Mouse (Mus musculus): Measurements from ENCODE around the gene Cyren. TPM values are rescaled to one million over a fixed set of nuclear protein-coding genes. Genes with fewer than 3 reads are reported as not detected.

Cyren gene
- 5.1 and 5.6 TPM in 2 replicates for total RNA-seq (2015)
- total RNA-seq (2017), result 2.5 and 2.9 TPM in 2 replicates

DNA sequence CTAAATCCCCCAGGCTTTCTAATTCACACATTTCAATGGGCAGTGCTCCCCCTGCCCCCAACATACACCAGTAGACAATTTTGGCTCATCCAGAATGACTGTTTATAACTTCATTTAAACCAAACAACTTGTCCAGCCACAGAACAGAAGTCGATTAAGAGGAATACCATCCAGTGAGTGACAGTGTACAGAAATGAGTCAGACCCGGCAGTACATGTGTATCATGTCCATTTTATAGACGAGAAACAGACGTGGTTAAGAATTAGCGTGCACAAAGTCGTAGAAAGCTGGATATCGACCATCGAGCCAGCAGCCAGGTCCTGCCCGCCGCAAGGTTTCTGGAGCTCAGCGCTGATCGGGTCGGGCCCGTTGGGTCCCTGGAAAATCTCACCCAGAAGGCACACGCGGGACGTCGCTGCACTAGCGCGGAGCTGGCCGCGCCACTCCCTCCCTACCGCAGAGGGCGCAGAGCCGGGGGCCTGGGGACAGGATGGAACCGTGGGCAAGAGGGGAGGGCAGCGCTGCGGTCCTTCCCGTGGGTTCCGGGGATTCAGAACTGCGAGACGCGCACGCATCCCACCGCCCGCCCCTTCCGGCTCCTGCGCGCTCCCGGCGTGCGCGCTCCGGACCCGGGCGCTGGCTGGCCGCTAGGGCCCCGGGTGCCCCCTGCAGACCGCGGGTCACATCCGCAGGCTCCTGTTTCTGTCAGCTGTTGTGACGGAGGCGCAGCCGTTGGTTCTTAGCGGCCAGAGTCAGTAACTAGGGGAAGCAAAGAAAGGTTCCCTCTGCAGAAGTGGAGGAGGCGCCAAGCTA lies at the start of gene Cyren:
TSS of gene Cyren (minus strand) at position 552 of the 813 bp plus-strand sequence.
- ATAC-seq (replicated peaks; ENCODE audit: poor library complexity), result peak; percentile 64

DNA sequence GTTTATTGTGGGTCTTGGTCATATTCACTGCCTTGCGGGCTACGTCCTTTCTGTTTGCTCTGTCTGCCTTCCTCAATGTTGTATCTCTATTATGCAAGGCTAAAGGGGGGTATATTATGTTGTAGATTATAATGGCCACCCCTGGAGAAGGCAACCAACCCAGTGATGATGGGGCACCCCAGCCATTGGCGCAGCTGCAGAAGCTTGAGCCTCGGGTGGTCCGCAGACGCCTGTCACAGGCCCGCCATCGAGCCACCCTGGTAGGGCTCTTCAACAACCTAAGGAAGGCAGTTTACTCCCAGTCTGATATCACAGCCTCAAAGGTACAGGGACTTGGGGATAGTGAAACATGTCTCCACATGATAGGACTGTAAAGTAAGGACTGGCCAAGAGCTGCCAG lies 49.7 kb upstream of the Cyren start:
- ATAC-seq (replicated peaks; ENCODE audit: poor library complexity), result no peak

GRCm38 (mm10) chr6:34927156-34927555 lies 49.3 kb upstream of the Cyren start:
- peak; percentile 97 for ATAC-seq (replicated peaks; ENCODE audit: poor library complexity)

DNA sequence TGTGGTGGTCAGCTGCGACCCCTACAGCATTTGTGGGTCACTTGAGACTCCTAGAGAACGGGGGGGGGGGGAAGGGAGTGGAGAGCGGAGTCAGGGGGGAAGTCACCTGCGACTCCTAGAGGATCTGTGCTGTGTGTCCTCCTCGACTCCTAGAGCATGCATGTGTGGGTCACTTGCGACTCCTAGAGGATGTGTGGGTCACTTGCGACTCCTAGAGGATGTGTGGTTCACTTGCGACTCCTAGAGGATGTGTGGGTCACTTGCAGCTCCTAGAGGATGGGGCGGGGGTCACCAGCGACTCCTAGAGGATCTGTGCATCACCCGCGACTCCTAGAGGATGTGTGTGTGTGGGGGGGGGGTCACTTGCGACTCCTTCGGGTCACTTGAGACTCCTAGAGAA lies 44.1 kb upstream of the Cyren start:
- ATAC-seq (replicated peaks; ENCODE audit: poor library complexity), result peak; percentile 99

- ATAC-seq (replicated peaks; ENCODE audit: poor library complexity), result no peak
These were observed 42.8 kb upstream of the Cyren start for GRCm38 (mm10) chr6:34920631-34921030.

GRCm38 (mm10) chr6:34919956-34920355 lies 42.1 kb upstream of the Cyren start, which contains the start of gene Stra8:
TSS of gene Stra8 (plus strand) at chr6:34920163.
- no peak for ATAC-seq (replicated peaks; ENCODE audit: poor library complexity)

DNA sequence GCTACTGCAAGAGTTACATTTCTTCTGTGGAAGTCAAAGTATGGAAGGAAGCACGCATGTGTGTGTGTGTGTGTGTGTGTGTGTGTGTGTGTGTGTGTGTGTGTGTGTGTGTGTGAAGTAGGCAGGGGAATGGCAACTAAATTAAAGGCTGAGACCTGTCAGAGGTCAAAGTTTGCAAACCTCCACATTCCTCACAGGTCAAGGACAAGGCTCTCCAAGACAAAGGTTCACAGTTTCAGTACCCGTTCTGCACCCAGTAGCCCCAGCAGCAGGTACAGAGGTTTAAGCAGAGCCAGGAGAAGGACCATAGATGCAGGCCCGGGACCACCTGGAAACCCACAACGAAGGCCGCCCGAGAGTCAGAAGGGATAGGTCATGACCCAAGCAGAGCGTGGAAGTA lies 41.3 kb upstream of the Cyren start:
- no peak for ATAC-seq (replicated peaks; ENCODE audit: poor library complexity)

GRCm38 (mm10) chr6:34914462-34914861 lies 36.6 kb upstream of the Cyren start:
- ATAC-seq (replicated peaks; ENCODE audit: poor library complexity), result no peak

DNA sequence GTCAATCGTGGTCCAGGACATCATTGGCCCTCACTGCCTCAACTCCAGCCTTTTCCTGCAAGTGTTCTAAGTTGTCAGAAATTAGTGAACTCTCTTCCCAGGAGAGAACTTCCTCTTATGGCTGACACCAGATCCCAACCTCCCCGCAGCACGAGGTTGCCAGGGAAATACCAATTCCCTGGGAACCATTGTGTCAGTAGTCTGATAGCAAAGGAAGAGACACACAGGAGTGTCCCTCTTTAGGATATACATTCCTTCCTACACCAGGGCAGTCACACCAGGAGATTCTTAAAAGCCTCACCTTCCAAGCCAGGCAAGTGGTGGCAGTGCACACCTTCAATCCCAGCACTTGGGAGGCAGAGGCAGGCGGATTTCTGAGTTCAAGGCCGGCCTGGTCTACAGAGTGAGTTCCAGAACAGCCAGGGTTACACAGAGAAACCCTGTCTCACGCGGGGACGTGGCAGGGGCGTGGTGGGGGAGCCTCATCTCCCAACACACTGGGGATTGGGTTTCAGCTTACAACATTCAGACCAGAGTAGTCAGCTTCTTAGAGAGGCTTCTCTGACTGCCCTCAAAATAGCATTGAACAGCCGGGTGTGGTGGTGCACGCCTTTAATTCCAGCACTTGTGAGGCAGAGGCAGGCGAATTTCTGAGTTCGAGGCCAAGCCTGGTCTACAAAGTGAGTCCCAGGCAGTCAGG lies 35.6 kb upstream of the Cyren start:
- ATAC-seq (replicated peaks; ENCODE audit: poor library complexity), result no peak

DNA sequence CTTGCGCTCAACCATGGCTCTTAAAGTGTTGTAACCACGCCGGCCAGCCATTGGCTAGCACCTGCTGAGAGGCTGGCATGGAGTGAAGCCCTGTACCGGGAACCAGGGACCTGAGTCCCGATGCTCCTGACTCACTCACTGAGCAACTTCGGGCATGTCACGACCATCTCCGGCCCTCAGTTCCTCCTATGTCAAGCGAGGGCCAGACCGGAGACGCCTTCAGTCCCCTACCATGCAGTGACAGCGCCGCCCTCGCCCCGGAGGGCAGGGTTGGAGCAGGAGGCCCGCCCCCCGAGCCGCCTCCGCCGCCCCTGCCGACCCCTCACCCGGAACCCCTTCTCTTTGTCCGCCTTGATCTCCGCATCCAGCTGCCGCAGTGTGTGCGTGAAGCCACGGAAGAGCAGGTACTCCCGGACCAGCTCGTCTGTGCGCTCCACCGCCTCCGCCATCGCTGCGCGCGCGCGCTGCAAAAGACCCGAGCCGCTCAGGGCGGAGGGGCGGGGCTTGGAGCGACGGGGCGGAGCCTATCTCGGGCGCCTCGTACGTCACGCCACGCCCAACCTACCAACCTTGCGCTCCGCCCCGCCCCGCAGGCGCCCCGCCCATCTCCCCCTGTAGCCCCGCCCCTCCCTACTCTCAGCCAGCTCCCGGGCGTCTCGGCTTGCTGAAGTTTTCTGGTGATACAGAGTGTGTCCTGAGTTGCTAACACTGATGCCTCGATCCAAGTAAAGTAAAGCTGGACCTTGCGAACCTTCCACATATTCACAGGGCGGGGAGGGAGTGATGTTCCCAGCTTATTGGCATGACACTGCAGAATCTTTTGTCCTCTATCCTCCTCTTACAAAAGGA lies 32.7 kb upstream of the Cyren start, which contains the start of gene Wdr91:
TSS of gene Wdr91 (minus strand) at position 506 of the 849 bp plus-strand sequence.
- peak; percentile 85 for ATAC-seq (replicated peaks; ENCODE audit: poor library complexity)

DNA sequence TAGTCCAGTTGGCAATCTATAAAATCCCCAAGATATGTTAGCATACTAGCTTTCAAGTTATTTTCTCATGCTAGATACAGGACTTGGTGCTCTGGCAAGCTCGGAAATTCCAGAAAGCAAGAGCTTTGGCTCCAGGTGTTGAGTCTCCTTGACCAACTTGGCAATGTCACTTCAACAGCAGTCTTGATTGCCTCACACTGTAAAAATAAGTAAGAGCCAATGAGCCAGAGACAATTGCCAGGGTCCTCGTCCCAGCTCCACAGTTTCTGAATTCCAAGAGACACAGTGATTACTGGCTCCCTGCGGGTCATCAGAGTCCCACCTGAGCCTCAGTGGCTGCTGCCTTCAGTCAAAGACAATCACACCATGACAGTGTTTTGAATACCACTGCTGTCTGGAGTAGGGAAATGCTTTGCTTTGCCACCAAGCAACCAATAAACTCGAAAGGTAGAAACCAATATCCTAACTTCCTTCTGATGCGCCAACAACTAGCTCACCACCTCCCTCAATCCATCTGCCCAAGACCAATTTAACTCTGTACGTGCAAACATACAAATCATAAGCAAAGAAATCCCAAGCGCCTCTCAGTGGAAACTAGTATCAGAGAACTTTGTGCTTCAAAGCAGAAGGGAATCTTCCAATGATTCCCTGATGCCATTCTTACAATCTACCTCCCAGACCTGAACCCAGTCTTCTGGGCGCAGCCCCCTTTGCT lies 31.9 kb upstream of the Cyren start:
- ATAC-seq (replicated peaks; ENCODE audit: poor library complexity), result no peak

DNA sequence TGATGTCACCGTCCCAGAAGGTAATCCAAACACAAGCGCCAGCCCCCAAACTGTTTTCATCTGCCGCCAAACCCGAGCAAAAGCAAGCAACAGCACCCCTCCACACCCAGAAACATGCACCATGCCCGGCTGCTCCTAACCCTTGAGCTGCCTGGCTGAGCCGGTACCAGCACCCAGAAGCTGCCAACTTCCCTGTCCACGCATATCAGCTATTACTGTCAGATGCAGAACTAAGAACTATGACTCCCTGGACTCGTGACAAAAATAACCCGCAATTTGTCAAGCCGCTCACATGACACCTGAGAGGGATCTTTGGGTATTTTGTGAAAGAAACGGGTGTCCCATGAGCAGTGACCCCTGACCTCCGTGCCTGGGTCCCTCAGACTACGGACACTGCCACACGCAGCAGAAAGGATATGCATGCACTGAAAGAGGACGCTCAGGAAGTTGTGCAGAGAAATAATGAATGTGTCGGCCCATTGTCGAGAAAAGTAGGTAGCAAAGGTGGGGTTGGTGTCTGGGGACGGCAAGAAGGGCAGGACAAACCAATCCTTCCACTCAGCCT lies 29.9 kb upstream of the Cyren start:
- ATAC-seq (replicated peaks; ENCODE audit: poor library complexity), result no peak

- ATAC-seq (replicated peaks; ENCODE audit: poor library complexity), result peak; percentile 38
These were observed 29.3 kb upstream of the Cyren start for GRCm38 (mm10) chr6:34907121-34907614.

DNA sequence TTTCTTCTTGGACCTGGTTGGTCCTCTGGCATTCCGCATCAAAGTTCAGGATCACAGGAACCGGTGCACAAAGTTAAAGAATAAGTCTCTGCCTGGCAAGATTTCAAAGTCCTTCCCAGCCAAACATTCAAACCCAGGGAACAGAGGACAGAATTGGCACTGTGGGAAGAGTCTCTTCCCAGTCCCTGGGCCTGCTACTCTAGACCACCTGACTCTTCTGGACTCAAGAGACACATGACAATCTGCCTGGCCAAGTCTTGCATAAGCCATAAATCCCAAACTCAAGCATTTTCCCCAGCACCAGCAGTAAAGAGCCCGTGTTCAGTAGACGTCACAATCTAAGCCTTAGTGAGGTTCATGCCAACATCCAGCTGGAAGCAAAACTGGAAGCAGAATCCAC lies 28.8 kb upstream of the Cyren start:
- ATAC-seq (replicated peaks; ENCODE audit: poor library complexity), result no peak

DNA sequence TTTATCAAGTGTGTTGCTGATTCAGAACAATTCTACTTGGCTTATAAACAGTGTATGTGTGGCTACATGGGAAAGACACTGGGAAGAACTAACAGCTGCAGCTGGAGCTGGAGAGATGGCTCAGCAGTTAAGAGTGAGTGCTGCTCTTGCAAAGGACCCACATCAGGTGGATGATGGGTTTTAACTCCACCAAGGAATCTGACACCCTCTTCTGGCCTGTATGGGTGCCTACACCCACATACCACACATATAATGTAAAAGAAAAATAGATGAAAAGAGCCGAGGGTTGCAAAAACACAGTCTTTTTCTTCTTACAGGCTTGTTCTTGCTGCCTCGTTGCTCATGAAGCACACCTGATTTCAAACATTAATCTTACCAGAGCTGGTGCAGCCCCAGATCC lies 28.3 kb upstream of the Cyren start:
- ATAC-seq (replicated peaks; ENCODE audit: poor library complexity), result no peak

GRCm38 (mm10) chr6:34904361-34904760 lies 26.5 kb upstream of the Cyren start:
- ATAC-seq (replicated peaks; ENCODE audit: poor library complexity), result no peak

DNA sequence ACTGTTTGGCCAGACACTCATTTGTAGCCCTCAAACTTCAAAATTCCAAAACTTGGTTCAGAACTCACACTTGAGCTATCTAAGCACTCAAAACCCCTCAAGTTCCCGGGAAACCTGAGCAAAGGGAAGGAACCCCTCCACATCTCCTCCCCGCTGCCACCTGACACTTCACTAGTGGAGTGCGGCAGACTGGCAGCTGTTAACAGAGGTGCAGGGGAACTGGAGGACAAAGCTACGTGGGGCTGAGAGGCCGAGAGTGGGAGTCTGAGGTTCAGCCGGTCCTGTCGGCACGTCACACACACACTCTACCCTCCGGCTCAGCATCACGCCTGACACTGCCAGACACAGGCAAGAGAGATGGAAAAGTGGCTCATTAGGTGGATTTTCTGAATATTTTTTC lies 26.0 kb upstream of the Cyren start:
- no peak for ATAC-seq (replicated peaks; ENCODE audit: poor library complexity)

- ATAC-seq (replicated peaks; ENCODE audit: poor library complexity), result no peak
These were observed 25.6 kb upstream of the Cyren start for GRCm38 (mm10) chr6:34903441-34903840.

GRCm38 (mm10) chr6:34902578-34902977 lies 24.7 kb upstream of the Cyren start:
- no peak for ATAC-seq (replicated peaks; ENCODE audit: poor library complexity)

DNA sequence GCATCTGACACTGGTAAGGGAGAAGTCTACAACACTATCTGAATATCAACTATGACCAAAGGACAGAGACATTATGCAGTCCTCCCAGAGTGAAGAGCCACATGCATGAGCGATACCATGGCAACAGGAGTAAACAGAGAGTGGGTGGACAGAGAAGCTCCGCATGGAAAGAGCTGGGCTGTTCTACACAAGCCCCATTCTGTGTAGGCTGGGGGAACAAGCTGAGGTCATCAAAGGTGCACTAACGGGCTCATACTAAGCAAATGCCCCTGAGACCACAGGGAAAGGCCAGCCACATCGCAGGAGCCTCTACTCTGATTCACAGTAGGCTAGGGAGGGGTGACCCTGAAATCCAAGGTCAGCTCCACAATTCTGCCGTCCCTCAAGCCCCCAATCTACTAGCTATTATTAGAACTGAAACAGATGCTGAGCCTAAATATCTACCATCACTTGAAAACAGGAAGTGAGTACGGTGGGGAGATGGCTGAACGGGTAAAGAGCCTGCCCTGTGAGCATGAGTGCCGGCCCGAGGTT lies 24.1 kb upstream of the Cyren start:
- ATAC-seq (replicated peaks; ENCODE audit: poor library complexity), result peak; percentile 24
